Mouse (Mus musculus): ENCODE data around the gene Nubpl.

Nubpl gene

GRCm38 (mm10) chr12:52335142-52335765, 237.7 kb downstream of the Nubpl start:
- DNase-seq (ENCODE audit: low spot score in 2 of 2) = no peak

- DNase-seq (ENCODE audit: low spot score in 2 of 2) = no peak
Measured at GRCm38 (mm10) chr12:52338136-52338753, 240.7 kb downstream of the Nubpl start.

GRCm38 (mm10) chr12:52346611-52347010, 249.1 kb downstream of the Nubpl start:
- DNase-seq (ENCODE audit: low spot score in 2 of 2) = no peak

GRCm38 (mm10) chr12:52350276-52350675, 252.7 kb downstream of the Nubpl start:
- no peak for DNase-seq (ENCODE audit: low spot score in 2 of 2)

GRCm38 (mm10) chr12:52359484-52359883, 261.9 kb downstream of the Nubpl start:
- DNase-seq (ENCODE audit: low spot score in 2 of 2) = no peak

- DNase-seq (ENCODE audit: low spot score in 2 of 2) = no peak
Measured at GRCm38 (mm10) chr12:52360136-52360535, 262.6 kb downstream of the Nubpl start.

- DNase-seq (ENCODE audit: low spot score in 2 of 2) = no peak
Measured at GRCm38 (mm10) chr12:52361198-52361597, 263.7 kb downstream of the Nubpl start.

Measured in spleen, postnatal 10 days (tissue).